Mouse (Mus musculus): Measurements from ENCODE around the gene Cpne5. TPM values are rescaled to one million over a fixed set of nuclear protein-coding genes. Genes with fewer than 3 reads are reported as not detected.

The Cpne5 gene
- polyA plus RNA-seq, 1 experiment from 2014 or later: 15.0 TPM

- H3K4me1 ChIP-seq (ENCODE audit: control insufficient read depth, insufficient read depth, low read length): peaks cover 8% of the 10 kb centered on the region; the same call in 1 of the 2 replicates
- no peaks in the 10 kb centered on the region for H3K27me3 ChIP-seq (ENCODE audit: control insufficient read depth, insufficient read depth, low read length)
- no peak overlapping the region for H3K4me2 ChIP-seq (replicated peaks; ENCODE audit: low read depth, low read length)
- no peak overlapping the region for H3K9ac ChIP-seq (replicated peaks; ENCODE audit: low read depth, low read length)
- H3K36me3 ChIP-seq (ENCODE audit: control insufficient read depth, insufficient read depth, low read length): no peaks in the 10 kb centered on the region
- no peak for ATAC-seq (ENCODE audit: insufficient number of reproducible peaks, insufficient read depth, low FRiP score, low read depth)
- no peaks in the 10 kb centered on the region for H3K9me3 ChIP-seq (ENCODE audit: control insufficient read depth, low read depth, low read length)
- H3K4me3 ChIP-seq (ENCODE audit: low read depth, low read length): no peak overlapping the region
- 0 out of 2 replicates have a peak overlapping the region, but pooled peaks have one; percentile 33 for H3K27ac ChIP-seq (ENCODE audit: low read length)
- 14% methylated on average over 9 of the region's 9 CpGs for WGBS
Observed at GRCm38 (mm10) chr17:29199151-29199800, 38.7 kb downstream of the Cpne5 start.

DNA sequence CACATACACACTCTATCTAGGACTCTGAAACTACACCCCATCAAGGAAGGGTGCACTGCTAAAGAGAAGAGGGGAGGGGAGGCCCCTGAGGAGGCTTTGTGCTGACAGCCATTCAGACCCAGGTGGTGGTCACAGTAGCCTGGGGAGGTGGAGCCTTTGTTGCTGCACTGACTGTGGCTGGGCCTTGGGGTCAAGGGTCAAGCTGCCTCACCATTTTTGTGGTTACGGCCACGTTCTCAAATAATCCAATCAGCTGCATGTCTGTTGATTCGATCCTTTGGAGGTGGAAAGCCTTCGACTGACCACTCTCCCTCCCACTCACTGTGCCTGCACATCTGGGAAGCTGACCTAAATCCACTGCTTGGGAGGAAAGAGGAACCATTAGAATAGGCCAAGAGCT lies 42.4 kb downstream of the Cpne5 start:
- Histone ChIP-seq H3K27ac (ENCODE audit: low read length) (no peak overlapping the region), H3K4me2 (replicated peaks; ENCODE audit: low read depth, low read length) (no peak overlapping the region), H3K27me3 (ENCODE audit: control insufficient read depth, insufficient read depth, low read length) (no peaks in the 10 kb centered on the region), H3K36me3 (ENCODE audit: control insufficient read depth, insufficient read depth, low read length) (no peaks in the 10 kb centered on the region), H3K4me3 (ENCODE audit: low read depth, low read length) (no peak overlapping the region), H3K4me1 (ENCODE audit: control insufficient read depth, insufficient read depth, low read length) (peaks cover 8% of the 10 kb centered on the region; the same call in 1 of the 2 replicates), H3K9ac (replicated peaks; ENCODE audit: low read depth, low read length) (no peak overlapping the region), H3K9me3 (ENCODE audit: control insufficient read depth, low read depth, low read length) (no peaks in the 10 kb centered on the region)
- ATAC-seq (ENCODE audit: insufficient number of reproducible peaks, insufficient read depth, low FRiP score, low read depth): no peak
- WGBS: 56% methylated on average over 4 of the region's 4 CpGs

GRCm38 (mm10) chr17:29188989-29189388 lies 49.0 kb downstream of the Cpne5 start:
- H3K4me2 ChIP-seq (replicated peaks; ENCODE audit: low read depth, low read length): no peak overlapping the region
- H3K36me3 ChIP-seq (ENCODE audit: control insufficient read depth, insufficient read depth, low read length): no peaks in the 10 kb centered on the region
- H3K9me3 ChIP-seq (ENCODE audit: control insufficient read depth, low read depth, low read length): no peaks in the 10 kb centered on the region
- H3K27ac ChIP-seq (ENCODE audit: low read length): no peak overlapping the region
- 5% methylated on average over 12 of the region's 12 CpGs for WGBS
- no peak overlapping the region for H3K4me3 ChIP-seq (ENCODE audit: low read depth, low read length)
- H3K4me1 ChIP-seq (ENCODE audit: control insufficient read depth, insufficient read depth, low read length): peaks cover 12% of the 10 kb centered on the region; the same call in 1 of the 2 replicates
- H3K27me3 ChIP-seq (ENCODE audit: control insufficient read depth, insufficient read depth, low read length): no peaks in the 10 kb centered on the region
- 0 out of 2 replicates have a peak, but pooled peaks have one; percentile 31 for ATAC-seq (ENCODE audit: insufficient number of reproducible peaks, insufficient read depth, low FRiP score, low read depth)
- H3K9ac ChIP-seq (replicated peaks; ENCODE audit: low read depth, low read length): no peak overlapping the region

GRCm38 (mm10) chr17:29186989-29187859 lies 50.7 kb downstream of the Cpne5 start:
- H3K4me2 ChIP-seq (replicated peaks; ENCODE audit: low read depth, low read length): no peak overlapping the region

GRCm38 (mm10) chr17:29185376-29186046 lies 52.5 kb downstream of the Cpne5 start:
- Histone ChIP-seq H3K36me3 (ENCODE audit: control insufficient read depth, insufficient read depth, low read length) (no peaks in the 10 kb centered on the region), H3K4me1 (ENCODE audit: control insufficient read depth, insufficient read depth, low read length) (peaks cover 12% of the 10 kb centered on the region; the same call in 1 of the 2 replicates), H3K27ac (ENCODE audit: low read length) (no peak overlapping the region), H3K27me3 (ENCODE audit: control insufficient read depth, insufficient read depth, low read length) (no peaks in the 10 kb centered on the region), H3K9ac (replicated peaks; ENCODE audit: low read depth, low read length) (no peak overlapping the region), H3K9me3 (ENCODE audit: control insufficient read depth, low read depth, low read length) (no peaks in the 10 kb centered on the region), H3K4me3 (ENCODE audit: low read depth, low read length) (no peak overlapping the region), H3K4me2 (replicated peaks; ENCODE audit: low read depth, low read length) (no peak overlapping the region)
- peak; percentile 38; the same call in 1 of the 2 replicates for ATAC-seq (ENCODE audit: insufficient number of reproducible peaks, insufficient read depth, low FRiP score, low read depth)
- WGBS: 42% methylated on average over 7 of the region's 7 CpGs

More at GRCm38 (mm10) chr17:29186989-29187859, 50.7 kb downstream of the Cpne5 start:
- no peak for ATAC-seq (ENCODE audit: insufficient number of reproducible peaks, insufficient read depth, low FRiP score, low read depth)
- Histone ChIP-seq H3K27me3 (ENCODE audit: control insufficient read depth, insufficient read depth, low read length) (no peaks in the 10 kb centered on the region), H3K4me3 (ENCODE audit: low read depth, low read length) (no peak overlapping the region), H3K9ac (replicated peaks; ENCODE audit: low read depth, low read length) (no peak overlapping the region), H3K9me3 (ENCODE audit: control insufficient read depth, low read depth, low read length) (no peaks in the 10 kb centered on the region), H3K4me1 (ENCODE audit: control insufficient read depth, insufficient read depth, low read length) (peaks cover 12% of the 10 kb centered on the region; the same call in 1 of the 2 replicates), H3K27ac (ENCODE audit: low read length) (no peak overlapping the region), H3K36me3 (ENCODE audit: control insufficient read depth, insufficient read depth, low read length) (no peaks in the 10 kb centered on the region)
- WGBS: 50% methylated on average over 10 of the region's 10 CpGs

DNA sequence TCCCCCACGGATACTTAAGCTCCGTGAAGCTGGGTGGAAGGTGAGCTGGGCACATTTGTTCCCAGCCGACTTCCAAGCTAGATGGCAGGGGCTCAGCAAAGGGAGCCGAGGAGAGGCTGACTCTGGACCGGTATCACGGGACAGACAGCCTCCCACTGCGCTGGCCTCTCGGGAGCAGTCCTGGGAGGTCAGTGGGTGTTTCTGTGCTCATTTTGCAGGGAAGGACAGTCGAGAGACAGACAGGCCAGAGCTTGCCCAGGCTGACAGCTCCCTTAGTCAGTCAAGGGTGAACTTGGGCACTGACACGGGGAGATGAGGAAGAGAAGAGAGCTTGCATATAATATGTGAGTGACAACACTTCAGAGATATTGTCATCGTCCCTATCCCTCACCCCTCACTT lies 54.8 kb downstream of the Cpne5 start:
- ATAC-seq (ENCODE audit: insufficient number of reproducible peaks, insufficient read depth, low FRiP score, low read depth): no peak
- no peak overlapping the region for H3K9ac ChIP-seq (replicated peaks; ENCODE audit: low read depth, low read length)
- H3K9me3 ChIP-seq (ENCODE audit: control insufficient read depth, low read depth, low read length): no peaks in the 10 kb centered on the region
- H3K36me3 ChIP-seq (ENCODE audit: control insufficient read depth, insufficient read depth, low read length): no peaks in the 10 kb centered on the region
- 56% methylated on average over 11 of the region's 11 CpGs for WGBS
- no peak overlapping the region for H3K27ac ChIP-seq (ENCODE audit: low read length)
- H3K27me3 ChIP-seq (ENCODE audit: control insufficient read depth, insufficient read depth, low read length): no peaks in the 10 kb centered on the region
- no peak overlapping the region for H3K4me2 ChIP-seq (replicated peaks; ENCODE audit: low read depth, low read length)
- H3K4me3 ChIP-seq (ENCODE audit: low read depth, low read length): no peak overlapping the region
- peaks cover 9% of the 10 kb centered on the region; the same call in 1 of the 2 replicates for H3K4me1 ChIP-seq (ENCODE audit: control insufficient read depth, insufficient read depth, low read length)

DNA sequence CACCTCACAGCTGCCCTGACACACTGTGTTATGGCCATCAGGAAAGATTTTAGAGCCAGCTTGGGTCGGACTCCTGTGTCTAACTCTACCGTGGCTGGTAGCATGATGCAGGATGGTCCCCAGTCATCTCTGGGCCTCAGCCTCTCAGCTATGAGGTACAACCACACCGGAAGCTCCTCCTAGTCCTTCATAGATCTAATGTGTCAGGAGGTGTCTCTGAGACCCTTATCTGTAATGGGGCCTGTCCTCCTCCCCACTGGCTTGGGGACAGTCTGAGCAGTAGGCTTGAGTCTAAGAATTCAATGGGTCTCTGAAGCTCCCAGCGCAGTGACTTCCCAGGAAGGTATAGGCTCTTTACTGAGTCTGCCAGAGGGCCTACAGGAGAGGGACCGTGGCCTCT lies 56.2 kb downstream of the Cpne5 start:
- Histone ChIP-seq H3K9me3 (ENCODE audit: control insufficient read depth, low read depth, low read length) (no peaks in the 10 kb centered on the region), H3K9ac (replicated peaks; ENCODE audit: low read depth, low read length) (no peak overlapping the region), H3K4me3 (ENCODE audit: low read depth, low read length) (no peak overlapping the region), H3K36me3 (ENCODE audit: control insufficient read depth, insufficient read depth, low read length) (no peaks in the 10 kb centered on the region), H3K4me2 (replicated peaks; ENCODE audit: low read depth, low read length) (no peak overlapping the region), H3K27me3 (ENCODE audit: control insufficient read depth, insufficient read depth, low read length) (no peaks in the 10 kb centered on the region), H3K4me1 (ENCODE audit: control insufficient read depth, insufficient read depth, low read length) (peaks cover 9% of the 10 kb centered on the region; the same call in 1 of the 2 replicates), H3K27ac (ENCODE audit: low read length) (no peak overlapping the region)
- ATAC-seq (ENCODE audit: insufficient number of reproducible peaks, insufficient read depth, low FRiP score, low read depth): no peak
- 77% methylated on average over 5 of the region's 5 CpGs for WGBS

Measured in stomach, embryonic 14.5 days (tissue).